Mouse (Mus musculus) adrenal gland, postnatal 25 days (tissue): ENCODE results near the gene H6pd. TPM values are rescaled to one million over a fixed set of nuclear protein-coding genes. Genes with fewer than 3 reads are reported as not detected.
A peak's percentile ranks its signal among the peaks of the same experiment; 100 is the strongest.

Source experiments
- DNase-seq: peaks from one replicate; pipeline ENCODE4 v3.0.0; 2021; ENCODE audit warnings: mixed read lengths
- total RNA-seq: library from RNA; stranded (reverse); gene quantifications from 2 replicates; pipeline ENCODE4 v1.2.3, GENCODE M21; 2021

Gene H6pd
- total RNA-seq, 1 experiment from 2014 or later, result 149 TPM

DNA sequence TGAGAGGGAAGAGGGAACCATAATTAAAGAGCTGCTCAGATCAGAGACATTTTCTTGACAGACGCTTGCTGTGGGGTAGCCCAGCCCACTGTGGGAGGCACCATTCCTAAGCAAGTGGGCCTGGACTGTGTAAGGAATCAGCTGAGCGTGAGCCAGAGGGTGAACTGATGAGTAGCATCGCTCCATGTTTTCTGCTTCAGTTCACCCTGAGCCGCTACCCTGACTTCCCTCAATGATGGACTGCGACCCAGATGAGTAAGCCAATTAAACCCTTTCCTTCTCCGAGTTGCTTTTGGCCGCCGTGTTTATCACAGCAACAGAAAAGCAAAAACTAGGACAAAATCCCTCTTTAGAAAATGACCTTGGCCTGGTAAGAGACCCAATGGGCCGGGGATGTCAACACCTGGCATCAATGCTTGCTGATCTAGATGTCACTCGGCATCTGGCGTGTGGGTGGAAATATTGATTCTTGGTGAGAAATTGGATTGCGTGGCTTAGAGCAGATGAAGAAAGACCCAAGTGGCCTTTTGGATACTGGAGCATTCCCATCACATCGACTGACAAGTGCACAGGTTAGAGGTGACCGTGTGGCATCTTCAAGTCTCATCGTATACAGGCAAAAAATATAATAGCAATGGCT is 11.0 kb upstream of the H6pd start:
- no peak for DNase-seq

DNA sequence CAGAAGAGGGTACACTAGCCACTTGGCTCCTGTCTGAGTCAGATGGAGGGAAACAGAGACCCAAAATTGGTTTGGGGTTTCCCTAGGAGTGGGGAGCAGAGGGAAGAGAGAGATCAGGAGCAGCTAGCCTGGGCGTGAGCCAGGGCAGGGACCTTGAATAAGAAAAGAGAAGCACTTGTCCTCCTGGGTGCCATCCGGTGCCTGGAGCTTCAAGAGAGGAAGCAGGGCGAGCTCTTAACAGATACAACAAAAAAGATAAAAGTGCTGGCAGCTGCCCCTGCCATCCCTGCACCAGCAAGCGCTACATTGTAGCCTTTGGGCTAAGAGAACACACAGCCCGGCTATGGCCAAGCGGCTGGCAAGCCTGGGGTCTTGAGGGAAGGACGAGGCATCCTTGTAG is 6.6 kb upstream of the H6pd start:
- peak; percentile 53 for DNase-seq

DNA sequence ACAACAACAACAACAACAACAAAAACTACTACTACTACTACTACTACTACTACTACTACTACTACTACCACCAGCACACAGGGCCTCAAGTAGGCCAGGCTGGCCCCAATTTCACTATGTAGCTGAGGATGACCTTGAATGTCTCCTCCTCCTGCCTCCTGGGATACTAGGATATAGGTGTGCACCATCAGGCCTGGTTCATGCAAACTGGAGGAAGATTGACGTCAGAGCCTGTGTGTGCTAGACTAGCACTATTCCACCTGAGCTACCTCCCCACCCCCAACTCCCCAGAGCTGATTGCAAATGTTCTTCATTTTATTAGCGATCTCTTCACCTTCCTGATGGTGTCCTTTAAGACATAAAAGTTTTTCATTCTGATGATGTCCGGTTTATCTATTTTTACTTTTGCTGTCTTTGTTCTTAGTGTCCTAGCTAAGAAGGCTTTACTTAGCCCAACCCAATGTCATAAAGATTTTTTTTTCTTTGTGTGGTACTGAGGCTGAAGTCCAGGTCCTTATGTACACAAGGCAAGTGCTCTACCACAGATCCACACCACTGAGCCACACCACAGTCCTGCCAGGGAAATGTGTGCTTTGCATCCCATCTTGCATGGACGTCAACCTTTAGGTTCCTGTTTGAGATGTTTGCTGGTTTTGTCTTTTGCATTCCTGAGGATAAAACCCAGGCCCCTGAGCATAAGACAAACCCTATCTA is 5.7 kb upstream of the H6pd start:
- no peak for DNase-seq

DNA sequence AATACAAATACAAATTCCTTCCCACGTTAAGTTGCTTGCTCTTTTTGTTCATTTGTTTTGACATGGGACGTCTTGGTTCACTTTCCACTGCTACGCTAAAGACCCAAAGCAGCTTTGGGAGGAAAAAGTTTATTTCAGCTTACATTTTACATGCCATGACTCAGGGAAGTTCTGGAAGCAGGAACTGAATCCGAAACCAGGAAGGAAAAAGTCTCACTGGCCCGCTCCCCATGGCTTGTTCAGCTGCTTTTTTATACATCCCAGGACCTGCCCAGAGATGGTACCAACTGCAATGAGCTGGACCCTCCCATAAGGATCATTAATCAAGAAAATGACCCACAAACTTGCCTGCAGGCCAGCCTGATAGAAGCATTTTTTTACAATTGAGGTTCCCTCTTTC is 5.0 kb upstream of the H6pd start:
- DNase-seq, result no peak

DNA sequence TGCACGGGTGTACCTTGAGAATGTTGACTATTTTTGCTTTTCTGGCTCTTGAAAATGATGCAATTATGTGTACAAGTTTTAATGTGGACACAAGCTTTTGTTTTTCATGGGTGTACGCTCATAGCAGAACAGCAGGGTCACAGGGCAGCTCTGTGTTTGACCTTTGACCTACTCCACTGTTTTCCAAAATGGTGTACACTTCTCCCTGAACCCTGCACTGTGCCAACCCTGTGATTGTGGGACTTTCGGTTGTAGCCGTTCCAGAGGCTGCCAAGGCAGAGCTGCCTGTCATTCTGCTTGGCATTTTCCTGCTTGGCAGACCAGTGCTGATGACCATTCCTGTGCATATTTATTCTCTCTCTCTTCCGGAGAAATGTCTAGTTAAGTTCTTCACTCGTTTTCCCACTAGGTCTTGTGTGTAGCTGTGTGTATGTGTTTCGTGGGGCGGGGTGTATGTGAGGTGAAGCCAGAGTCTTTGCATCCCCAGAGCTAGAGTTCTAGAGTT is 4.4 kb upstream of the H6pd start:
- no peak for DNase-seq

DNA sequence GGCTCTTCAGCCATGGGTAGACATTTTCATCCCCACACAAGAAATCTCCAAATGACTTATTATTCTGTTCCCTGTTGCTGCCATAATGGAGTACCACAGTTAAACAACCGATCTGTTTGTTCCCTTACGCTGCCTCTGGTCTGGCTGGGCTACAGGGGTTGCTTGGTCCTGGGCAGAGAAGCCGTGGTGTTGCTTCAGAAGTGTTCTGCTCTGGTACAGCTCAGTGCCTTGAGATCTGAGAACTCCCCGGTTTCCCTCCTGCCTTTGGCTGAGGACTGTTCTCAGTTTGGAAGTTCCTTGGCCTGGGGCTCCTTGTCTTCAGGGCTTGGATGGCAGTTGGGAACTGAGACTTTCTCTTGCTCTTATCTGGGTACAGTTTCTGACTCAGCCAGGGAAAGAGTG is 3.5 kb upstream of the H6pd start:
- no peak for DNase-seq

DNA sequence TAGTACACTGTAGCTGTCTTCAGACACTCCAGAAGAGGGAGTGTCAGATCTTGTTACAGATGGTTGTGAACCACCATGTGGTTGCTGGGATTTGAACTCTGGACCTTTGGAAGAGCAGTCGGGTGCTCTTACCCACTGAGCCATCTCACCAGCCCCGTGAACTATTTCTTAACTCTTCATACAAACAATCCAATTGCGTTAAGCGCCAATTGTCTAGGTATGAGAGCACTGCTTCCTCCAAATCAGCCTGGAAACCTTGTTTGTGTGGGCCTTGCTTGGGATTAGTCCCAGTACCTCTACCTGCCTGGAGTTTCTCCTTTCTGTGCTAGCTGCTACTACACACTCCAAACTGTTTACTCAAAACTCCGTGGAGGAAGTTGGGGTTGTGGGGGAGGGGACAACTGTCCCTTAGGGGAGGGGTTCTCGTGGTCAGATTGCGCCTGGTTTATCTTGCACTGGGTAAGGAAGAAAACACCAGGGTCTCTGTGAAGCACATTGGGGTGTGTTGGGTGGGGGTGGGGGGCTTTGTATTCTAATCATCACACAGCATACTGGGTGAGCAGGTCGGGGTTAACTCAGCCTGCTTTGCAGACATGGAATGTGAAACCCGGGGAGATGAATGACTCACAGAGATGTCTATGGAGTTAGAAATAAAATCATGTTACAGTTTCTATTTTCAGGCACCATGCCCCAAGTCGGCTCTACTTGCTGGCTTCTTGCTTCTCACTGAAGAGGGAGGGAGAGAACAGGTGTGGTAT is 2.9 kb upstream of the H6pd start:
- DNase-seq, result no peak

DNA sequence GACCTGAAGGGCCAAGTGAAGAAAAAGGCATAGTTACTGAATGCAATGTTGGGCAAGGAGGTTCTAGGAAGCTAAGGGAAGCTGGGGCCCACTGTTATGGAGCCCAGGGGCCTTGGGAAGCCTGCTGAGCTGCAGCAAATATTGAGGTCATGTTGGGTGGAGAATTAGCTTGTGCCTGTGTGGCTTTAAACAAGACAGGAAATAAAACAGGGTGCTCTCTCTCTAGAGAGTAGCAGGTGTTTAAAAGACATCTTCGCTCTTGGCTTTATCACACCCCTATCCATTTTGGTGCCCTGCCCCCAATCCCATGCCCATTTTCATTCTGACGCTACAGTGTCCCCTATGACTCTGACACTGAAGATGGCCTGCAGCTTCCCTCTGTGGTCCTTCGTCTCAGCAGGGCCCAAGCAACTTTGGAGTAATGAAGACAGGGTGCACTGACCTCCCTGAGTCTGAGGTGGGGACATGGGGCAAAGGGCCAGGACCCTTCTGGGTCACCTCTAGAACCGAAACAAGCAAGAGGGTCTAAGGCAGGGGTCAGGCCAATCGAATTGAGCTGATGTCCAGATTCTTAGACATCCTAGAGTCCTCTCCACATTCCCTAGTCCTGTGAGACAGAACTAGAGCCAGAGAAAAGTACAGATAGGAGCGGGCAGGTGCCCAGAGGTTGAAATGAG is 1.4 kb upstream of the H6pd start:
- no peak for DNase-seq

DNA sequence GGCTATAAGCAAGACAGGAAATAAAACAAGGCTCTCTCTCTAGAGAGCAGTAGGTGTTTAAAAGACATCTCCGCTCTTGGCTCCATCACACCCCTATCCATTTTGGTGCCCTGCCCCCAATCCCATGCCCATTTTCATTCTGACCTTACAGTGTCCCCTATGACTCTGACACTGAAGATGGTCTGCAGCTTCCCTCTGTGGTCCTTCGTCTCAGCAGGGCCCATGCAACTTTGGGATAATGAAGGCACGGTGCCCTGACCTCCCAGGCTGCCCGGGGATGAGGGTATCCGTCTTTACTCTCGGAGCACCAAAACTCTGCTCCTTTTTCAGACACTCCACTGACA is 736 bp upstream of the H6pd start:
- DNase-seq, result no peak

DNA sequence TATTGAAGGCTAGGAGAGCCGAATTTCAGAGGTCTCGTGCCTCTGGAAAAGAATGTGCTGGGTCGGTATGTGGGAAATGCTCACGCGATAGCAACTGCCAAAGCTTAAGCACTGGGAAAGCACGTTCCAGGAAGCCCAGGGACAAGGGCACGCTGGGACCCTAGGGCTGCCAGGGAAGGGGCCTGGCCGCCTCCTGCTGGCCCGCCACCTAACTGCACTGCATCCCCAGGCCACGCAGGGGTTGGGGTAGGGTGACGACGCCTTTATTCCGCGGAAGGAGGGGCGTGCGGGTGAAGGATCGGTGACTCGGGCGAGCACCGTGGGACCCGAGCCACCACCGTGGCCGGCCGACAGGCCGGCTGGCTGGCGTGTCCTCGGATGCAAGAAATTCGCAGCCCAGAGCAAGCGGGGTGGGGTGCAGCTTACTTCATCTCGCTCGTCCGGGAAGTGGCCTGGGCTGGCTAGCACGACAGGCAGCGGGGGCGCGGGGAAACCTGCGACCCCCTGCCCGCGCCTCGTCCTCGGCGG is 434 bp downstream of the H6pd start:
- peak; percentile 80 for DNase-seq

DNA sequence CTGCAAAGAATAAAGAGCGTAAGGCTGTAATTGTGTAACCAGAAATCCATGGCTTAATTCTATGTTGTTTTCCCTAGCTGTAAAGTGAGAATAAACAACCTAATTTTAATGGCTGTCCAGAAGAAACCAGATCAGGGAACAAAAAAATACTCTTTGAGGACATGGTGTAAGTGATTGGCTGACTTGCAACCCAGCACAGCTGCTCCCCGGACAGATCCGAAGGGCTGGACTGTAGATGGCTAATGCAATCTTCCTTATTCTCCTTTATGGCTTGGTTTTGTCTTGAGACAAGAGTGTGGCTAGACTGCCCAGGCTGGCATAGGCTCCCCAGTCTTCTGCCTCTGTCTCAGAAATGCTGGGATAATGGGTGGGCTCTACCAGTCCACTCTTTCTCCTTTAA is 1.4 kb downstream of the H6pd start:
- no peak for DNase-seq

DNA sequence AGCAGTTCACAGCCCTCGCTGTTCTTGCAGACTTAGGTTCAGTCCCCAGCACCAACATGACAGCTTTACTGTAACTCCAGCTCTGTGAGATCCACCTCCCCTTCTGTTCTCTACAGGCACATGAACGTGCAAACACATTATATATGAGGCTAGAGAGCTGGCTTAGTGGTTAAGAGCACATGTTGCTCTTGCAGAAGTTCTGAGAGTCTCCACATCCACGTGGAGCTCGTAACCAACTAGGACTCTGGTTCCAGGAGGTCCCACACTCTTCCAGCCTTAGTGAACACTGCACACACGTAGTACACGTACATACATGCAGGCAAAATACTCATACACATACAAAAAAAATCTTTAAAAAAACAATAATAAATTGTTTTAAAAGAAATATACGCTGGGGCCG is 1.8 kb downstream of the H6pd start:
- DNase-seq, result no peak

DNA sequence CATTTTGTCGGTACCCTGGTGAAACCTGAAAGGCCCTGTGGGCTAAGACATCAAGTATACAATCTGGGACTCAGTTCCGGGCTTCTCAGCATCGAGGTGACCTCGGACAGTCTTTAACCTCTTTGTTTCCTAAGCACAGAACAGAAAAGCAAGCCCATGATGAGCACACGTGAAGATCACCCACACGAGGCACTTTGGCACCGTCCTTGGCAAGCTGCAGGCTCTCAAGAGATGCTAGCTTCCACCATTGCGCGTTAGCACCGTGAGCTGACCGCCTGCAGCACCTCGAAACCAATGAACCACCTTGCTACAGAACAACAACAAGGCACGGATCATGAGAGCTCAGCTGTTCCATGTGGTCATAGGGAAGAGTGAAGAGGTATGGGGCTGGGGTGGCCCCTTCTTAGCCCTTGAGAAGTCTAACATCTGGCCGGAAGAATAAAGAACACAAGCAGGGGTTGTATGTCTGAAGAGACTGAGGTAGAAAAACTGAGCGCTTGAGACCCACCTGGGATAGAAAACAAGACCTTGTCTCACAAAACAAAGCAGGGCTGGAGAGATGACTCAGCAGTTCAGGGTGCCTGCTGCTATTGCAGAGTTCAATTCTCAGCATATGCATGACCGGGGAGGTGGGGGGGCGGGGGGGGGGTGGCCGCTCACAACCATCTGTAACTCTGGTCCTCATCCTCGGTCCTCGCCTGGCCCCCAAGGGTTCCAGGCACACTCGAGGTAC is 2.5 kb downstream of the H6pd start:
- DNase-seq, result no peak

DNA sequence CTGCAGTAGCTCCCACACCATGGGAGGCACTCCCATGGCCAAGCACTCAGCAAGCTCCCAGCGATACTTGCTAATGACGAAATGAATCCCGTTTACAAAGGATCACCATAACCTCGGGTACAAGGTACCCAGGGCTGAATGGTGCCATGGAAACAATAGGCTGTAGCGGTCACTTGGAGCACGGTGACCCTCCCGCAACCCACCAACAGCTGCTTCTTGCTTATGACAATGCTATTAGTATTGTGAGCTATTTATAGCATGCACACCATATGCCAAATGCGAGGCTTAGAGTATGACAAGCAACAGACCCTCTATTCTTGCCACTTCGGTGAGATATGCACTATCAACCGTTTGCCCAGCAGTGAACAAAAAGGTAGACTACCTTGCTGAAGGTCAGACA is 3.6 kb downstream of the H6pd start:
- DNase-seq, result no peak

DNA sequence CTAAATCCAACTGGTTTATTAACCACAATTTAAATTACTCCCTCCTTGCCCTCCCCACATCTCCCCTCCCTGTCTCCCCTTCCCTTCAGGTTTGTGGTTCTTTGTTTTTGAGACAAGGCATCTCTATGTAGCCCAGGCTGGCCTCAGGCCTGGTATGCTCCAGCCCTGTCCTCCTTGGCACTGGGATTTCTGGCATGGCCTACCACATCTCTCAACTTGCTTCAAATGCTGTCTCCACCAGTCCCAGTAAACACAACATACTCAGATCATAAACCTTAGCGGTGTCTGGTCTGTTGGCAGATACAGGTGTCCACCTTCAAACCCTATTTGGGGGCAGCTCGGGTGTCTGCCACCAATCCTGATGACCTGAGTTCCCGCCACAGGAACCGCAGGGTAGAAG is 5.2 kb downstream of the H6pd start:
- no peak for DNase-seq

DNA sequence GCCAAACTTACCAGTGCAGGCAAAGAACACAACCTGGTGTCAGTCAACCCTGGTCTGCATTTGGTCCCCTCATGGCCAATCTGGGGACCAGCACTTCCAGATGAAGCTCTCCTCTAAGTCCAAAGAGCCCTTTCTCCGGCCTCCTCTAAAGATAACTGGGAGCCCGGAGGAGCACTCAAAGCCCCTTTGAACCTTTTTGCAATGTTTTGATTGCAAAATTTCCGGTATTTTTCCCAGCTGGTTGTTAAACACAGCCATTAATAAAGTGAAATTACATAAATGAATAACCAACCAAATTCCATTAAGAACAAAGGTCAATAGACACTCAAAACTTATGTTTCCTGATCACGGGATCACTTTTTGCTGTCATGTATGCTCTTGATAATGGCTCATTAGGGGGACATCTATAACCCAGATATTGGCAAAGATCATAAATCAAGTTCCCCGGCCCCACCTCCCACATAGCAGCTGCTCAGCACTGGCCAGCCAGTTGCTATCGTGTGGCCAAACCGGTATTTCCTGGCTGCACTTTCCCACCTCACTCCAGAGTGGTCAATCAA is 5.7 kb downstream of the H6pd start:
- no peak for DNase-seq

DNA sequence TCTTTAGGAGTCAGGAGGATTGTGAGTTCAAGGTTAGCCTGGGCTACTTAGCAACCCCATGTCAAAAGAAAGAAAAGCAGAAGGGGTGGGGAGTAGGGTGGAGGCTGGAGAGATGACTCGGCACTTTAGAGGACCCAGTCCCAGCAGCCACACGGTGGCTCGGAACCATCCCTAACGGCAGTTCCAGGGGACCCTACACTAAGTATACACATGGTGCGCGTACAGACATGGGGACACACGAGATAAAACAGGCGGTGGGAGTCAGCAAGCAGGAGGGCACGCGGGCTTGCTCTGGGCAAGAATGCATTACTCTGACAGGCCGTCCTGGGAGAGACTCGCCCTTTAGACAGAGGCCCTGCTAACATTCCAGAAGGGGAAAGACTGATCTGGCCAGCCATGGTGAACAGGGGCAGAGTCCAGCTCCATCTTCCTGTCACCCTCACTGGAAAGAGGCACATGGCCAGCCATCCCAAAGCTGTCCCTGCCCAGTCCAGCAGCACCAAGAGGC is 6.7 kb downstream of the H6pd start:
- DNase-seq, result no peak

DNA sequence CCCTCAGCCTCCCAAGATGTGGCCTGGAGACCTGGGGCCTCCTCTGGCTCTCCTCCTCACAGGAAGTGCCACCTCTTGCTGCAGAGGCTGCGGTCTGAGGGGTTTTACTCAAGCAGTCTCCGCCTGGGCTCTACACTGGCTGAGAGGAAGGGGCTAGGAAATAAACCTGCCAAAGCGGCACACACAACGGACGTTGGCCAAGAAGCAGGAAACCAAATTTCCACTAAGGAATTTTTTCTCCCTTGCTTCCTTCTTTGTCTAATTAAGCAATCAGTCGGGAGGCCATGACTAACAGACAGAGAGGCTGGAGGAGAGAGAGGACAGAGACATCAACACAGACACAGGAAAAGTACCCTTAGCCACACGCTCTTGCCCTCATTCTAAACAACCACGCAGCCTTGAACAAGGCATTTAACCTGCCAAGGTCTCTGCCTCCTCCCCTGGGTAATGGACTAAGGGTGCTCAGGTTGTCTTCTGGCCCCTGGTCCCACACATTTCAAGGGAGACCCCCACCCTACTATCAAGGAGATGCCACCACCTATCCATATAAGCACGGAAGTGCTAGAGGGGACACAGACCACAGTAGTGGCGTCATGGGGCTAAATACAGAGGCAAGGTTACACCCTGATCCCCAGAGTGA is 7.5 kb downstream of the H6pd start:
- DNase-seq, result peak; percentile 9

DNA sequence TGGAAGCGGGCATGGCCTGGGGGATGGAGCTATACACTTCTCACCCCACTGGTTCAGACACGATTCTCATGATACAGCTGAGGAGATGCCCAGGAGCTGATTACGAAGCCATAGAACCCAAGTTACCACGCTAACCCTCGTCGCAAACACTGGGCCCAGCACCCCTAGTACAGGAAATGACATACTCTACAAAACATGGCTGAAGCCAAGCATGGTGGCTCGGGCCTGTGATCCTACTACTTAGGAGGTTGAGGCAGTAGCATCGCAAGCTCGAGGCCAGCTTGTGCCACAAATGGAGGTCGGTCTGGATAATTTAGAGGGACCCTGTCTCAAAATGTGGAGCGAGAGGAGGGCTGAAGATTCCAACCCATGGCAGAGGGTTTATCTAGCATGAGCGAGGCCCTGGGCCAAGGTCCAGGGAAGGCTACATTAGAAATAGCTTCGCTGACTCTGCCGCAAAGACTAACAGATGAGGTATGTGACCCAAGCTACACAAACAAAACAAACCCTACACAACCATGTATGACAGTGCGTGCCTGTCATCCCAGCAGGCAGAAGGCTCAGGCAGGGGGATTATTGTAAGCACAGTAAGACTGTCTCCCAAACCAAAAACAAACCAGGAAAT is 8.8 kb downstream of the H6pd start:
- DNase-seq, result peak; percentile 35

DNA sequence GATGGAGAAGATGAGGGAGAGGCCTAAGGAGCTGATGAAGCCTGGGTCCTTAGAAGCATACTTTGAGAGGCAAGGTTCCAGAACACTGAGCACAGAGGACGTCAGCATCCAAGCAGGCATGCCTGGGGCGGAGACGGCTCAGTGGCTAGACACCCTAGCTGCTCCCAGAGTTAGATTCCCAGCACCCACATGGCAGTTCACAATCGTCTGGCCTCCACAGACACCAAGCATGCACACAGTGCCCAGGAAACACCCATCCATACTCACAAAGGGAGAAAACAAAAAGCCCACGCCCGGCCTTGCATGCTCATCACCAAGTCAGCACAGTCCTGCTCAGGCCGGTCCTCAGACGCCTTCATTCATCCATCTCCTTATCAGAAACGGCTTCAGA is 9.3 kb downstream of the H6pd start:
- peak; percentile 1 for DNase-seq
